Mouse (Mus musculus) activated CD4-positive, CD25-positive, alpha-beta regulatory T cell, adult 4 months (primary cell): Measurements from ENCODE around the gene Carnmt1. TPM values are rescaled to one million over a fixed set of nuclear protein-coding genes. Genes with fewer than 3 reads are reported as not detected.

Experiments
- ATAC-seq: one replicate; pipeline ENCODE4 v1.8.0; 2017
- polyA plus RNA-seq, 2 experiments: library from polyadenylated mRNA; unstranded; fragments of 100-300 nt; shearing (Covaris generic); gene quantifications; one replicate each; pipeline ENCODE4 v1.2.1; 2017

Gene Carnmt1
- polyA plus RNA-seq, 2 experiments from 2014 or later: 2.7 to 4.3 TPM

- no peak for ATAC-seq
Measured at GRCm38 (mm10) chr19:18654984-18655383, 15.6 kb upstream of the Carnmt1 start.

- no peak for ATAC-seq
Measured at GRCm38 (mm10) chr19:18655999-18656398, 14.6 kb upstream of the Carnmt1 start.

DNA sequence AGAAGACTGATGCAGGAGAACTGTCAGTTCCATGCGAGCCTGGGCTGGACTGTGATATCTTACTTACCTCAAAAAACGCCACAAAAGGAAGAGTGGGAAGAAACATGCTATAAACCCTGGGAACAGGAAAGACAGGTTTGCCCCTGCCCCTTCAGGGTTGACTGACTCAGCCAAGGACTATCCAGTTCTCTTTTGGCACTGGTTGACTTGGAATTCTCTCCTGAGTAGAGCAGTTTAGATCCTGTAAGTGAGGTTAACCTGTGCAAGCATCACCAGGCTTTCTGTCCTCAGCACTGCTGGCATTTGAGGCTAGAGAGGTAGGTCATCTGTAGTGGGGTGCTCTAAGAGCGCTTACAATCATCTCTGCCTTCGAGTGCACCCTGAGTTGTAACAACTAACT is 12.1 kb upstream of the Carnmt1 start:
- ATAC-seq: no peak

GRCm38 (mm10) chr19:18659349-18659748 is 11.2 kb upstream of the Carnmt1 start:
- ATAC-seq: no peak

GRCm38 (mm10) chr19:18660466-18660865 is 10.1 kb upstream of the Carnmt1 start:
- no peak for ATAC-seq

- no peak for ATAC-seq
Measured at GRCm38 (mm10) chr19:18661683-18662082, 8.9 kb upstream of the Carnmt1 start.

- peak; percentile 23 for ATAC-seq
Measured at GRCm38 (mm10) chr19:18663904-18664303, 6.7 kb upstream of the Carnmt1 start.

- ATAC-seq: no peak
Measured at GRCm38 (mm10) chr19:18666966-18667365, 3.6 kb upstream of the Carnmt1 start.

DNA sequence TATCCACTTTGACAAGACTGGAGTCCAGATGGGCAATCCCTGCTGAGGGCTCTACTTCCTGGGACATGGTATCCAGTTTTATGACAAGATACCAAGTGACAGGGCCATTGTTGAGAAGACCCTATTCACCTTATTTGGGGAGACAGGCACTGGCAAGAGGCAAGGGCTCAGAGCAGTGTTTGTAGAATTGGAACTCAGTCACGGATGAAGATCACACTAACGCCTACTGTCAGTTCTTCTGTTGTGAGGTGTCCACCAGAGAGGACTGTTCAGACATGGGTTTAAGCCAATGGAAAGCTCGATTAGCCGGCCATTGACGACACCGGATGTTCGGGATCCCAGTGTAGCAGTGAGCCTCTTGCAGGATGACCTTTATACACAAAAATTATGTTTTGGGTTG is 1.0 kb upstream of the Carnmt1 start:
- no peak for ATAC-seq

DNA sequence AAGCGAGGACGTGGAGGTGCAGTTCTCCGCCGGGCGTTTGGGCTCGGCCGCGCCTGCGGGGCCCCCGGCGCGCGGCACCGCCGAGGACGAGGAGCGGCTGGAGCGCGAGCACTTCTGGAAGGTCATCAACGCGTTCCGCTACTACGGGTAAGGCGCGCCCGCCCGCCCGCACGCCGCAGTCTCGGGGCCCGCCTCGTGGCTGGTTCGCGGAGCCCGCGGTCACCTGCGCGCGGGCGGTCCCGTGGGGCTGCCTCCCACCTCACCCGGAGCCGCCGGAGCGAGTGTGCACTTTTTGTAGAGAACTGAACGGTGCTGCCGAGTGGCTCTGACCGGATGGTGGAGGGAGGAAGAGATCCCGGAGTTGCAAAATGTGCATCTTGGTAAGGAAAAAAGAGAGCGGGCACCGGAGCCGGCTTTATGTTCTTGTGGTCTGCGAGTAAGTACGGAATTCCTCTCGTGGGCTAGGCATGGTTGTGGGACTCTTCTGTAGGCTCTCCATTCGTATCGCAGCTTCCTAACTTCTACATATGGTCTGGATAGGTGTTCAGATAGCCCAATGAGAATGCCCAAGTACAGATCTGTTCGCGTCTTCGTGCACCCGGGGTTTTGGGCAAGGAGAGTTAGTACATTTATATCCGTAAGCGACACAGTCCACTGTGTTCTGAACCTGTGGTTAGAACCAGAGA is 635 bp downstream of the Carnmt1 start:
- peak; percentile 14 for ATAC-seq

GRCm38 (mm10) chr19:18672498-18672897 is 1.9 kb downstream of the Carnmt1 start:
- ATAC-seq: no peak

- ATAC-seq: no peak
Measured at GRCm38 (mm10) chr19:18673116-18673515, 2.6 kb downstream of the Carnmt1 start.

DNA sequence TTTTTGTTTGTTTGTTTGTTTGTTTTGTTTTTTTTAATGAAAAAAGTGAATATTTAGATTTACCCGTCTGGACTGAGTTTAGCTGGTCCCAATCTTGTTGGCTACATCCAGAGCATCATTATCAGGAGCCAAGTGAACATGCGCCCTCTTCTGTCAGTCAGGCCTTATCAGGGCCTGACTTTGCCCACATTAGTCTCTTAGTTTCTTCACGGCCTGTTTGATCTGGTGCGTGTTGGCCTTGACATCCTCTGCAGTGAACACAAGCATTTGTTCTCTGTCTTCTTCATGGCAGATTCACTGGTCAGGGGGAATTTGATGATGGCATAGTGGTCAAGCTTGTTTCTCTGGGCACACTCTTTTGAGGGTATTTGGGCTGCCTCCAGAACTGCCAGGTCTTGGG is 11.6 kb downstream of the Carnmt1 start:
- no peak for ATAC-seq

DNA sequence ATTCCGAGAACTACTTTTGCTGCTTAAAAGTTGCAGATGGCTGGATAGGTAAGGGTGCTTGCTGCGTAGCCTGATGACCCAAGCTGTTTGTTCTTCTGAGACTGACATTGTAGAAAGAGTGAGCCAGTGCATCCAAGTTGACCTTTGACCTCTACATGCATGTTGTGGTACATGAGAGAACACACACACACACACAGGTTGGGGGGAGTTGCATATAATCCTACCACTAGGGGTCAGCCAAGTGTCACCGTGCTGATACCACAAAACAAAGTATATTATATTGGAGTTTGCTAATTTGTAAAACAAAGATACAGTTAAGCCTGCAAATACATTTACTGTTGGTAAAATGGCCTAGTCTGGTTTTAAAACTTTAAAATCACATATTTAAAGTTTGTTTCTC is 17.0 kb downstream of the Carnmt1 start:
- ATAC-seq: peak; percentile 89

DNA sequence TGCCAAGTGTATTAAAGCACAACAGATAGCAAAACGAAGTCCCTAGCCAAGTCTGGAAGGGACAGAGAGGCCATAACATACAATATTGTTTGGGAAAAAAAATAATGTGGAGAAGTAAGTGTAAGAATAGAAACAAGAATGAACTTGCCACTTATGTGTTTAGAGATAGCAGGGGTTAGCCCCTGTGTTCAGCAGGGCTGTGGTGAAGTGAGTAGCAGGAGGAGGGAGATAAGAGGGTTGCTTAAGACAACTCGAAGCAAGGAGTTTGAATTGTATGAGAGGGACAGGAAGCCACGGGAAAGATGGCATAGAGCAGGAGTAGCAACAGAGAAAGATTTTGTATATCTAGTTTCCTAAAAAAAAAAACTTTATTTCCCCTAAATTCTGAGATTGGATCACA is 21.6 kb downstream of the Carnmt1 start:
- no peak for ATAC-seq

DNA sequence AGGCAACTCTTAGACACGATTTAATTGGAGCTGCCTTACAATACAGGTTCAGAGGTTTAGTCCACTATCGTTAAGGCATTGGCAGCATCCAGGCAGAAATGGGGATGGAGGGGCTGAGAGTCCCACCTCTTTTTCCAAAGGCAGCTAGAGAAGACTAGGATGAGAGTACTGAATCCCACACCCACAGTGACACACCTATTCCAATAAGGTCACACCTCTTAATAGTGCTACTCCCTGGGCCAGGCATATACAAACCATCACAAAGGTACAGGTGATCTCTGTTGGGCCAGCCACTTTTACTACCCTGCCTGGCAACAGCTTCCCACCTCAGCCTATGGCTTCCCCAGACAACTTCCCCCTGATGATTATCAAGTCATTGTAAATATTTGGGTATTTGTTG is 22.2 kb downstream of the Carnmt1 start:
- ATAC-seq: no peak

- ATAC-seq: no peak
Measured at GRCm38 (mm10) chr19:18695116-18695515, 24.6 kb downstream of the Carnmt1 start.

DNA sequence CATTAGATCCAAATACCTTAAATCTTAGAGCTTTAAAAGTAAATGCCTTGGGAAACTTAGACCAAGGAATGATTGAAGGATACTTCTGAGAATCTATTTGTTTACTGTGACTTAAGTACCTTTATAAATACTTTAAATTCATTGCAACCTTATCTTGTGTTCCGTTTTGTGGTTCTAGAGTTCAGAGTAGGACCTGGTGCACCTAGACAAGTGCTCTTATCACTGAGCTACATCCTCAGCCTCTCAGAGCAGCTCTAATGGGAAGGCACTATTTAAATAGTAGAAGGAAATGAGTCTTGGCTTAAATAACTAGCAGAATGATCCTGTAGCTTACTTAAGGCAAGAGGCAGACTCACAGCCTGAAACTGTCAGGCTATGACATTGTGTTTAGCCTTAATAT is 25.0 kb downstream of the Carnmt1 start:
- no peak for ATAC-seq

DNA sequence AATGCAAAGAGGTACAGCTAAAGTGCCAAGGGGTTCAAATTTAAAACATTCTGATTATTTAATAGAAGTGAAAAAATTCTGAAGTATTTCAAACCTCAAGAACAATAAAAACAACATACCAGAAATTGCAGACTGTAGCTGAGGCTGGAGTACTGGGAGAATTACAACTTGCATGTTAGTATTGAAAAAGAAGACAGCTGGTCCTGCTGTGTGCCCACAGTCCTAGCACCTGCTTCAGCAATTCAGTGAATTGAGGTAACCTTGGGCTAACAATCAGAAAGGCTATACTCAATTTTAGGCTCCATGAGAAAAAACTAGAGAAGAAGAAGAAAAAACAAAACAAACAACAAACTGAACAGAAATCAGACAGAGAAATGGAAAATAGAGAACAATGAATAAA is 37.5 kb downstream of the Carnmt1 start:
- no peak for ATAC-seq

GRCm38 (mm10) chr19:18710903-18711302 is 40.3 kb downstream of the Carnmt1 start:
- no peak for ATAC-seq

GRCm38 (mm10) chr19:18711589-18711988 is 41.0 kb downstream of the Carnmt1 start:
- ATAC-seq: no peak

DNA sequence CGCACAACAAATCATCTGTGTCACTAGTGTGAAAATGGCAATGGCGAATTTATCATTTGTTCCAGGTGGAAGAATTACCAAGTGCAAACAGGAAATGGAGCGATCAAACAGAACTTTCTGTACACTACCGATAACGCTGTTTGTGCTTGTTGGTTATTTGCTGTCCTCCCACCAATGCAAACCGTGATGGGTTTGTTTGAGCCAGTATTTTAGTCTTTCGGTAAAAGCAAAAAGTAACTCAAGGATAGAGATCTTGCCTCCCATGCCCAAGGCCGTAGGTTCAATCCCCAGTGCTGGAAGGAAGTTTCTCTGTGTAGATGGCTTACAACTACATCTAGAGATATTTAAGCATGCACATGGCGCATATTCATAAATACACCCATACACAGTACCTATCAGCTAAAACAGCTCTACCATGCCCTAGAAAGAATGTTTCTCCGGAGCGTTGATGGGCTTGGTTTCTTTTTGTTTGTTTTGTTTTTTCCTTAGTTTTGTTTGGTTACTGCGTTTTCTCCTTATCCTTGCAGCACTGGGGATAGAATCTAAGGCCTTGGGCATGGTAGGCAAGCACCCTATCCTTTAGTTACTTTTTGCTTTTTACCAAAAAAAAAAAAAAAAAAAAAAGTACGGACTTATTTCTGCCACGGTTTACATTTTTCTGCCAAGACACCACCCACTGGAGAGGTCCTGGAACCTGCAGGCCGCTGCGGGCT is 41.7 kb downstream of the Carnmt1 start:
- ATAC-seq: no peak

- peak; percentile 96 for ATAC-seq
Measured at GRCm38 (mm10) chr19:18712866-18713300, 42.3 kb downstream of the Carnmt1 start, which contains the start of gene D030056L22Rik. Gene D030056L22Rik (plus strand): TSS chr19:18713193.

DNA sequence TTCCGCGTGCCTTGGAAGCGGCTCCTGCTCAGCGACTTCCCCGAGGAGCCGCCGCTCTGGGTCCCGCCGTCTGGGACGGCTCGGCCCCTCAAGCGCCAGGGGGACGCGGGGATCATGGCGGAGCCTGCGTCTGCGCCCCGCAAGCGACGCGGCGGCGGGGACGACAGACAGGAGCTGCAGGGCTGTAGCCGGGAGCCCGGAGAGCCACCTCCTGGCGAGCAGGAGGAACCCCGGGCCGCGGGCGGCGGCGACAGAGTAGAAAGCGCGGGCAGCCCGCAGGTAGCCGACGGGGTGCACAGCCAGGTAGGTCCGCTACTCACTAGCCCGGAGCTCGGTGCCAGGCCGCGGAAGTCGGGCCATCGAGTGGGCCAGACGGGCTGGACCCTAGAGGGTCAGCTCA is 42.8 kb downstream of the Carnmt1 start:
- peak; percentile 19 for ATAC-seq
